Mouse (Mus musculus): Measurements from ENCODE around the gene Olfr874.
"Not testable (repeated sequence)": the region's sequence is repeated elsewhere in the genome, so short reads cannot be mapped to it uniquely, and the experiment has no call there.

Olfr874 gene

GRCm38 (mm10) chr9:37744806-37745205, at the start of gene Olfr874:
Gene Olfr874, plus strand, starts transcription at chr9:37745106.
- DNase-seq = no peak

- DNase-seq = no peak
Measured at GRCm38 (mm10) chr9:37716150-37716549, 28.8 kb upstream of the Olfr874 start, which contains the start of gene Olfr160. Gene Olfr160, minus strand, starts transcription at chr9:37716250.

GRCm38 (mm10) chr9:37734310-37734709, 10.6 kb upstream of the Olfr874 start:
- DNase-seq = no peak

- DNase-seq = no peak
Measured at GRCm38 (mm10) chr9:37750319-37751075, 5.6 kb downstream of the Olfr874 start.

GRCm38 (mm10) chr9:37751467-37751866, 6.6 kb downstream of the Olfr874 start:
- DNase-seq = no peak

GRCm38 (mm10) chr9:37752006-37752405, 7.1 kb downstream of the Olfr874 start:
- DNase-seq = no peak

- DNase-seq = no peak
Measured at GRCm38 (mm10) chr9:37761728-37762127, 16.8 kb downstream of the Olfr874 start.

GRCm38 (mm10) chr9:37762541-37762940, 17.6 kb downstream of the Olfr874 start:
- no peak for DNase-seq

- DNase-seq = no peak
Measured at GRCm38 (mm10) chr9:37770661-37771060, 25.8 kb downstream of the Olfr874 start.

- DNase-seq = no peak
Measured at GRCm38 (mm10) chr9:37771759-37772158, 26.9 kb downstream of the Olfr874 start, which contains the start of gene Olfr875. Gene Olfr875, plus strand, starts transcription at chr9:37771857.

GRCm38 (mm10) chr9:37782766-37783260, 37.9 kb downstream of the Olfr874 start:
- peak; percentile 25 for DNase-seq

GRCm38 (mm10) chr9:37783394-37784387, 38.8 kb downstream of the Olfr874 start:
- DNase-seq = not testable (repeated sequence)

GRCm38 (mm10) chr9:37786411-37786810, 41.5 kb downstream of the Olfr874 start:
- no peak for DNase-seq
